Mouse (Mus musculus) 416B (cell line): Measurements from ENCODE around the gene Lst1.

Source experiments
- DNase-seq: peaks from one replicate; pipeline ENCODE4 v3.0.0; 2011; ENCODE audit warnings: low read depth

Lst1 gene

GRCm38 (mm10) chr17:35209785-35210535, 21.7 kb upstream of the Lst1 start:
- DNase-seq, result no peak

DNA sequence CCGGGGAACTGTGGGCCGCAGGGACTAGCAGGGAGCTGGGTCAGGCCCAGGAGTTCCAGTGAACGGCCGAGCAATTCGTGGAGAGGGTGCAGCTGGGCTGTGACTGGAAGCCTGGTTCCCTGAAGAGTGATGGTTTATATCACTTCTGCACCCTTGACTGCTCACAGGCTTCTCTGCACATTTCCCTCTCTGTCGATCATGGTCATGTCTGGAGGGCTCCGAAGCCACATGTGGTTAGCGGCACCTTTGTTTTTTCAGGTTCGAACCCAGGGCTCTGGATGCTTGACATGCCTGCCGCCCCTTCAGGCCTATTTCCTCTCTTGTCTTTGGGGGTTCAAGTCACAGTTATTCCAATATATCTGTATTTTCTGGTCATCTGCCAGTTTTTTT, 17.1 kb upstream of the Lst1 start:
- DNase-seq, result no peak

- no peak for DNase-seq
Observed at GRCm38 (mm10) chr17:35204494-35205379, 16.5 kb upstream of the Lst1 start, which contains the start of gene Lta. TSS of gene Lta (minus strand) at chr17:35205351.

DNA sequence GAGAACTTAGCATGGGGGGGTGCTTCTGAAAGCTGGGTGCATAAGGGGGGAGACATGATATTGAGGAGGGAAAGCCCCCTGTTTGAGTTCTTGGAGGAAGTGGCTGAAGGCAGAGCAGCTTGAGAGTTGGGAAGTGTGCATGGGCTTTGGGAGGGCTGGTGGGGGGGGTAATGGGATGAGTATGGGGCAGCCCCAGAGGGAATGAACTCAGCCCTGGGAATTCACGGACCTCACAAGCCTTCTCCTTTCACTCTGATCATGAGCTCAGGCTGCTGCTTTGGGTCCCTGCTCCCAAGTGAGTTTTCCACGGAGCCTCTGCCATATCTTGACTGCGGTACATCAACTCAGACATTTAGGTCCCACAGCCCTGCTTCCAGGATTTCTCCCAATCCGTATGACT, 14.2 kb upstream of the Lst1 start:
- DNase-seq, result no peak

GRCm38 (mm10) chr17:35201787-35202186, 13.5 kb upstream of the Lst1 start, which contains the start of gene Tnf:
TSS of gene Tnf (minus strand) at chr17:35202007.
- peak; percentile 93 for DNase-seq

GRCm38 (mm10) chr17:35201128-35201527, 12.9 kb upstream of the Lst1 start:
- DNase-seq, result peak; percentile 58

GRCm38 (mm10) chr17:35200398-35200797, 12.2 kb upstream of the Lst1 start:
- DNase-seq, result peak; percentile 99

- DNase-seq, result no peak
Observed at GRCm38 (mm10) chr17:35198946-35199345, 10.7 kb upstream of the Lst1 start.

GRCm38 (mm10) chr17:35198029-35198428, 9.8 kb upstream of the Lst1 start:
- no peak for DNase-seq

DNA sequence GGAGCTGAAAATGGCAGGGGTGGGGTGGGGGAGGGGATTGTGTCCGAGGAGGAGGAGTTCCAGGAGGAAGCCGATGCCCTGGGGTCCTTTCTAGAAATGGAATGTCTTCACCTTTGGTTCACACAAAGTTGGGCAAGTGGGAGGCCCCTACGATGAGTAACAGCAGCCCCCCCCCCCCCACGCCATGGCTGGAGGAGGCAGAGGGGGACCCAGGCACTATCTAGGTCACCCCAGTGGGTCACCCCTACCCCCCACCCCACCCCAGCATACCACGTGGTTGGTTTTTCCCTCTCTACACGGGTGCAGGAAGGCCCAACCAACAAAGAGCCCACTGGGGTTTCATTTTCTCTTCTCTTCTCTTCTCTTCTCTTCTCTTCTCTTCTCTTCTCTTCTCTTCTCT, 8.9 kb upstream of the Lst1 start:
- peak; percentile 64 for DNase-seq

DNA sequence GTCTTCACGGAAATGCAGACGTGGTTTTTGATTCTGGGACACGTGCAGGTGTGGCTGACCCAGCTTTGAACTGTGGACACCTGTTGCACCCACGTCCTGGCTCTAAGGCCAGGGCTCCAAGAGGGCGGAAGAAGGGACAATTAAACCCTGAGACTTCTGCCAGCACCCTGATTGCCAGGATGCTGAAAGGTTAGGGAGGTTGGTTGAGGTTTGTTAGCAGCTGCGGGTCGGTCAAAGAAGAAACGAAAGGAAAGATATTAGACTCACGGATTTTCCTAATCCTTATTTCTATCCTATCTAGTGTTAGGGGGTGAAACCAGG, 8.0 kb upstream of the Lst1 start:
- no peak for DNase-seq

DNA sequence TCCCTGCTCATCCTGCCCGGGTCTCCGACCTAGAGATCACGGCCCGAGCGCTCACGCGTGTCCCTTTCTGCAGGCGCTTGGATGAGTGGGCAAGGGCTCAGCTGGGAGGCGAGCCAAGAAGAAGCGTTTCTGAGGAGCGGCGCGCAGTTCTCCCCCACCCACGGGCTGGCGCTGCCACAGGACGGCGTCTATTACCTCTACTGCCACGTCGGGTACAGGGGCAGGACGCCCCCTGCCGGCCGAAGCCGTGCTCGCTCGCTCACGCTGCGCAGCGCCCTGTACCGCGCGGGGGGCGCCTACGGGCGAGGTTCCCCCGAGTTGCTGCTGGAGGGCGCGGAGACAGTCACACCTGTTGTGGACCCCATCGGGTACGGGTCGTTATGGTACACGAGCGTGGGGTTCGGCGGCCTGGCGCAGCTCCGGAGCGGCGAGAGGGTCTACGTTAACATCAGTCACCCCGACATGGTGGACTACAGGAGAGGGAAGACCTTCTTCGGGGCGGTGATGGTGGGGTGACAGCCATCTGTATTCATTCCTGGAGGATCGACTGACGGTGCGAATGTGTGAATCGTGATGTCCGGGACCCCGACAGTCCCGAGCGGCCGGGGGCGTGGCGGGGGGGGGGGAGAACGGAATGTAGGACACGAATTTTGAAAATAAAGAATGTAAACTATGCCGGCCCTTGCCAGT, 7.5 kb upstream of the Lst1 start:
- DNase-seq, result peak; percentile 75

DNA sequence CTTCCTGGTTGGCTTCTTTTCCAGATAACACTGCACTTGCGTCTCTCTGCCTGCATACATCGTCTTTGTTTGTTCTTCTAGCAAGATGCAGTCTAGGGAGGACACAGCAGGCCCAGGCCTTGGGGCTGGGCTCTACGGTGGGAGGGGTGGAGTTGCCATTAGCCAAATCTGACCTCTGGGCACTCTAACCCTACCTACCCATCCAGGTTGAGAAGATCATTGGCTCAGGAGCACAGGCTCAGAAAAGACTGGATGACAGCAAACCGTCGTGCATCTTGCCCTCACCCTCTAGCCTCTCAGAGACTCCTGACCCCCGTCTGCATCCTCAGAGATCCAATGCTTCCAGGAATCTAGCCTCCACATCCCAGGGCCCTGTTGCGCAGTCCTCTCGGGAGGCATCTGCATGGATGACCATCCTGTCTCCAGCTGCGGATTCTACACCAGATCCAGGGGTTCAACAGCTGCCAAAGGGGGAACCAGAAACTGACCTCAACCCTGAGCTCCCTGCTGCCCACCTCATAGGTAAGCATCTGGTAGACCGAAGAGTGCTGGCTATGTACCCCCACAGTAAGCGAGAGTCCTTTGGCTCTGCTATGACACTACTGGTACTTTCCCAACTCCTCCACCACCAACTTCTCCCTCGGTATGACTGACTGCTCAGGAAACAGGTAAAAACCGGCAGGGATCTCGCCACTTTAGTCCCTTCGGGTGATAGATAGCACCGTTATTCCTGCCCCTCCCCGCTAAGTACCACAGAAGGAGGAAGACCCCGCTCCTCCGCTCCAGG, 6.8 kb upstream of the Lst1 start:
- no peak for DNase-seq

- no peak for DNase-seq
Observed at GRCm38 (mm10) chr17:35193881-35194843, 5.9 kb upstream of the Lst1 start, which contains the start of gene Ltb. TSS of gene Ltb (plus strand) at chr17:35194439.

DNA sequence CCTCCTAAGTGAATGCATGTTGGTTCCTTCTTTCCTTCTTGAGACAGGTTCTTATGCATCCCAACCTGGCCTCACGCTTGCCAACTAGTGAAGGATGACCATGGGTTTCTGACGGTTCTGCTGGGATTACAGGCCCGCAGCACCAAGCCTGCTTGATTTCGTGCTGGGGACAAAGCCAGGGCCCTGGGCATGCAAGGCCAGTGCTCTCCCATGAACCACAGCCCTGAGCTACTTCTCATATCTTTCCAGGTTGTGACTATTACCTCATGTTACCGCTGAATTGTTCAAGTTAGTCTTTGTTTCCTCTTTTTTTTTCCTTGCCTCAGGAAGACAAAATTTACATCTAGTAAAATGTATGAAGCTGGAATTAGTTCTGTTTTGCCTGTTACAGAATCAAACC, 4.7 kb upstream of the Lst1 start:
- peak; percentile 84 for DNase-seq

- no peak for DNase-seq
Observed at GRCm38 (mm10) chr17:35191723-35192122, 3.5 kb upstream of the Lst1 start.

DNA sequence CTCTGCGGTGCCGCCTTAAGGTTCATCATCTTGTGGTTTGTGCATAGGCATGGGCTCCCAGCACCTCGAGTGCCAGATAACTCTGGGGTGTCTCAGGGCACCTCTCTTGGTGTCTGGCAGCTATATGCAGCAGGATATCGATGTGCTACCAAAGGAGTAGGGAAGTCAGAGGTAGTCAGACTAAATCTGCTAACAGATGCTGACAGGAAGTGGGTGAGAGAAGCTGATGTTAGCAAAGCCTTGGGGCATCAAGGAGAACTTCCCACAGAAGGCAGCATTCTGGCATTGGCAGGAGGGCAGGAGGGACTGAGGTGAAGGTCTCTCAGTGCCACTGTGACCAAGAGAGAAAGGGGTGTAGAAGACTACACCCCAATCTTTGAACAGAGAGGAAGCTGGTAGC, 1.9 kb upstream of the Lst1 start:
- DNase-seq, result peak; percentile 47

DNA sequence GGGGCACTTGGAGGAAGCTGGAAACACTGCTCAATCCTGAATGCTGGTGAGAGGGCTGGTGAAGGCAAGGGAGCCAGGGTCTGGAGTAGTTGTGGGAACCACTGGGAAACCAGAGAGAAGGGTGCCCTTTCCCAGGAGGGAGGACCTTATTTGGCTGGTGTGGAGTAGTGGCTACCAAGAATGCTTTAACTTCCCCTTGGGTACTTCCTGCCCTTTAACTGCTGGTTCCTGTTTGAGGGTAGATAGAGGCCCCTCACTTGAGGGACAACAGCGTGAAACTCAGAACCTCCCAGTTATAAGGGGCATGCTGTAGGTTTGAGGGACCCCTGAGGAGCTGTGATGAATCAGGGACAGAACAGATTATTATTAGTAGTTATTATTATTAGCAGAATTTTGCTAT, 947 bp upstream of the Lst1 start:
- peak; percentile 77 for DNase-seq

- no peak for DNase-seq
Observed at GRCm38 (mm10) chr17:35187345-35187744, 894 bp downstream of the Lst1 start.

GRCm38 (mm10) chr17:35186681-35187080, 1.6 kb downstream of the Lst1 start:
- peak; percentile 77 for DNase-seq
